Mouse (Mus musculus) neural tube, embryonic 14.5 days (tissue): ENCODE measurements around the gene Cnep1r1. TPM values are rescaled to one million over a fixed set of nuclear protein-coding genes. Genes with fewer than 3 reads are reported as not detected.
A peak's percentile ranks its signal among the peaks of the same experiment; 100 is the strongest.

Experiments used
- ATAC-seq: fragments of 200-750 bp; cut with Nextera tagmentation; 2 replicates; pipeline ENCODE4 v1.8.0; 2017; ENCODE audit warnings: low read depth, mild to moderate bottlenecking, moderate TSS enrichment, moderate library complexity
- H3K27ac ChIP-seq: fragments of 300-500 bp; sonication (generic); 2 replicates; pipeline ENCODE4 v1.5.1; 2014; ENCODE audit warnings: low read depth, mild to moderate bottlenecking, control low read depth, low read length, moderate library complexity, mixed read lengths
- H3K27me3 ChIP-seq: fragments of 300-500 bp; sonication (generic); 2 replicates; pipeline ENCODE4 v1.6.1; 2014; ENCODE audit warnings: low read length; ENCODE audit not compliant: control insufficient read depth, insufficient read depth
- H3K36me3 ChIP-seq: fragments of 300-500 bp; sonication (generic); 2 replicates; pipeline ENCODE4 v1.6.1; 2014; ENCODE audit warnings: low read length, mixed read lengths; ENCODE audit not compliant: control insufficient read depth, insufficient read depth
- H3K4me1 ChIP-seq: fragments of 300-500 bp; sonication (generic); 2 replicates; pipeline ENCODE4 v1.6.1; 2014; ENCODE audit warnings: low read length; ENCODE audit not compliant: control insufficient read depth, insufficient read depth
- H3K4me2 ChIP-seq: fragments of 300-500 bp; sonication (generic); 2 replicates; pipeline ENCODE4 v1.6.1; 2014; ENCODE audit warnings: mild to moderate bottlenecking, low read depth, low read length, control low read depth
- H3K4me3 ChIP-seq: fragments of 300-500 bp; sonication (generic); 2 replicates; pipeline ENCODE4 v1.5.1; 2014; ENCODE audit warnings: low read depth, low read length, control low read depth, mixed read lengths
- H3K9ac ChIP-seq: fragments of 300-500 bp; sonication (generic); replicated peaks from 2 replicates; pipeline ENCODE4 v1.6.1; 2014; ENCODE audit warnings: low read depth, mild to moderate bottlenecking, control low read depth, low read length, mixed read lengths
- H3K9me3 ChIP-seq: fragments of 300-500 bp; sonication (generic); 2 replicates; pipeline ENCODE4 v1.6.1; 2016; ENCODE audit warnings: low read length; ENCODE audit not compliant: control insufficient read depth
- WGBS: fragments of 180-500 bp; shearing (Covaris S2); extraction: QIAGEN DNeasy Blood & Tissue Kit; methylation state at CpG from one replicate; pipeline ENCODE4 v1.1.7; 2014; 5-methylcytosine and 5-hydroxymethylcytosine counted together
- polyA plus RNA-seq: library from polyadenylated mRNA; unstranded; fragments of >200 nt; fragmentation: Nextera tagmentation; extraction: Ambion mirVana; gene quantifications from 2 replicates; pipeline ENCODE4 v1.2.1, GENCODE M21; 2014

Cnep1r1 gene
- polyA plus RNA-seq = 25.3 and 27.3 TPM in 2 replicates

GRCm38 (mm10) chr8:88118456-88119036, at the start of gene Cnep1r1:
Cnep1r1 (plus strand) TSS chr8:88118769.
- peak; percentile 99 for ATAC-seq
- Histone ChIP-seq H3K4me2 (peak within 1 kb of the TSS; percentile 69), H3K36me3 (peaks cover 7% of the 10 kb centered on the region; the same call in 1 of the 2 replicates), H3K4me3 (peak within 1 kb of the TSS; percentile 72), H3K9ac (peak within 1 kb of the TSS; percentile 68), H3K4me1 (peaks cover 5% of the 10 kb centered on the region; the same call in 1 of the 2 replicates), H3K9me3 (no peaks in the 10 kb centered on the region), H3K27ac (peak within 1 kb of the TSS; percentile 62; the same call in 1 of the 2 replicates), H3K27me3 (no peaks in the 10 kb centered on the region)
- WGBS = under 1% methylated on average over 49 of the region's 49 CpGs

DNA sequence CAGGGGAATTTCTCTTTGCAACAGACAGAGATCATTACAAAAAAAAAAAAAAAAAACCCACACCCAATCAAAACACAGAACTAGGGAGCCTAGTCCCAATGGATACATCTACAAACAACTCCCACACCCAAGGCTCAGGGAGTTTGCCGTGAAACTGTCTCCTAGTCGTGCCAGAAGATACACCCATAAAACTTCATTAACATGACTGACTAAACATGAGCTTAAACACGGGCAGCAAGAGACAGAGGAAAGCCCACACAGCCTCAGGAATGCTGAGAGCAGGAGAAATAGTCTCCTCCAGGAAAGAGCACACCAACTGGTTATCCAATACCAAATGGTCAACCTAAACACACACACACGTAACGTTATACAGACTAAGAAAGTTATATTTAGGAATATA, 36.4 kb upstream of the Cnep1r1 start:
- 75% methylated on average over 5 of the region's 5 CpGs for WGBS
- H3K4me2 ChIP-seq = no peak overlapping the region
- H3K27ac ChIP-seq = no peak overlapping the region

DNA sequence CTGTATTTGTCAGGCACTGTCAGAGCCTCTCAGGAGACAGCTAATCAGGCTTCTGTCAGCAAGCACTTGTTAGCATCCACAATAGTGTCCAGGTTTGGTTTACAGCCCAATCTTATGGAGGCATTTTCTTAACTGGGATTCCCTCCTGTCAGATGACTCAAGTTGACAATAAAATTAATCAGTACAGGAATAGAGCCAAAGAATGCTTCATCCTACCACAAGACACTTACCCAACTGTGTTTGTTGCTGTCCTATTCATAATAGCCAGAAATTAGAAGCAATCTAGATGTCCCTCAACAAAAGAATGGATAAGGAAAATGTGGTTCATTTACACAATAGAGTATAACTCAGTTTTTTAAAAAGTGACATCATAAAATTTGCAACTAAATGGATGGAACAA, 30.6 kb upstream of the Cnep1r1 start:
- H3K9me3 ChIP-seq = no peaks in the 10 kb centered on the region
- H3K36me3 ChIP-seq = no peaks in the 10 kb centered on the region
- no peaks in the 10 kb centered on the region for H3K27me3 ChIP-seq
- H3K4me3 ChIP-seq = no peak overlapping the region
- H3K27ac ChIP-seq = no peak overlapping the region
- no peak for ATAC-seq
- no peaks in the 10 kb centered on the region for H3K4me1 ChIP-seq
- no peak overlapping the region for H3K9ac ChIP-seq
- H3K4me2 ChIP-seq = no peak overlapping the region

More for the DNA sequence above, 36.4 kb upstream of the Cnep1r1 start:
- no peak overlapping the region for H3K9ac ChIP-seq
- H3K27me3 ChIP-seq = no peaks in the 10 kb centered on the region
- H3K36me3 ChIP-seq = no peaks in the 10 kb centered on the region
- H3K4me1 ChIP-seq = no peaks in the 10 kb centered on the region
- no peak for ATAC-seq
- no peaks in the 10 kb centered on the region for H3K9me3 ChIP-seq
- no peak overlapping the region for H3K4me3 ChIP-seq

GRCm38 (mm10) chr8:88091661-88092060, 26.9 kb upstream of the Cnep1r1 start:
- H3K9me3 ChIP-seq = no peaks in the 10 kb centered on the region
- H3K4me3 ChIP-seq = no peak overlapping the region
- no peaks in the 10 kb centered on the region for H3K27me3 ChIP-seq
- 94% methylated on average over 2 of the region's 2 CpGs for WGBS
- no peaks in the 10 kb centered on the region for H3K36me3 ChIP-seq
- no peak overlapping the region for H3K4me2 ChIP-seq
- no peaks in the 10 kb centered on the region for H3K4me1 ChIP-seq
- ATAC-seq = no peak
- no peak overlapping the region for H3K9ac ChIP-seq
- no peak overlapping the region for H3K27ac ChIP-seq

DNA sequence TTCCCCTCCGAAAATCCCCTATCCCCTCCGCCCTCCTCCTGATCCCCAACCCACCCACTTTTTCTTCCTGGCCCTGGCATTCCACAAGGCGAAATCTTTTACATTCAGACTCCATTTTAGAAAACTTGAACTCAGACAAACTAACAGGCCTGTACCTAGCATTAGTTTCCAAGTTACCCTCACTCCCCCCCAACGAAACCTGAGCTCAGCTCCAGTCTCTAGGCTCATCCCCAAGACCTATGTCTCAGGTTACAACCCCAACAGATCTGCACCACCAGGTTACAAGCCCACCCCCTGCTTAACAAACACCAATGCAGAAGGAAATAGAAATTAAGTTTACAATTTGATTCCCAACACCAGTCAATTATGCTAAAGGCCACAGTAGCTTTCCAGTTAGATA, 25.2 kb upstream of the Cnep1r1 start:
- H3K36me3 ChIP-seq = no peaks in the 10 kb centered on the region
- H3K4me1 ChIP-seq = no peaks in the 10 kb centered on the region
- 74% methylated on average over 4 of the region's 4 CpGs for WGBS
- H3K27me3 ChIP-seq = no peaks in the 10 kb centered on the region
- H3K9me3 ChIP-seq = no peaks in the 10 kb centered on the region
- H3K9ac ChIP-seq = no peak overlapping the region
- H3K4me2 ChIP-seq = no peak overlapping the region
- no peak overlapping the region for H3K27ac ChIP-seq
- ATAC-seq = no peak
- H3K4me3 ChIP-seq = no peak overlapping the region

DNA sequence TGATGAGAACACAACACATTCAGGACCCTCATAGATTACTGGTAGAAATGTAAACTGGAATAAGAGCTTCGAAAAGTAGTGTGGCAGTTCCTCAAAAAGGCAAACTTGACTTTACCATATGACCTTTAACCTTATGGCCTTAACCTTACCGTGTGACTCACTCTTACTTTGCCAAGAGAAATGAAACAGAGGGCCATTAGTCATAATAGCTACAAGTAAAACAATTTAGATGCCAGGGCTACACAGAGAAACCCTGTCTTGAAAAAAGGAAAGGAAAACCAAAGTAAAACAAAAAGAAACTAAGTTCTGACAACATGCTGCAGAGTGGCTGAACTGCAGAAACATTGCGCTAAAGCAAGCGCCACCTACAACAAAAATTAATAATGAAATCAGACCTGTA, 19.7 kb upstream of the Cnep1r1 start:
- Histone ChIP-seq H3K9ac (no peak overlapping the region), H3K27me3 (no peaks in the 10 kb centered on the region), H3K36me3 (no peaks in the 10 kb centered on the region), H3K27ac (no peak overlapping the region), H3K4me2 (no peak overlapping the region), H3K9me3 (no peaks in the 10 kb centered on the region), H3K4me1 (no peaks in the 10 kb centered on the region), H3K4me3 (no peak overlapping the region)
- WGBS = 88% methylated on average over 4 of the region's 4 CpGs
- ATAC-seq = no peak

DNA sequence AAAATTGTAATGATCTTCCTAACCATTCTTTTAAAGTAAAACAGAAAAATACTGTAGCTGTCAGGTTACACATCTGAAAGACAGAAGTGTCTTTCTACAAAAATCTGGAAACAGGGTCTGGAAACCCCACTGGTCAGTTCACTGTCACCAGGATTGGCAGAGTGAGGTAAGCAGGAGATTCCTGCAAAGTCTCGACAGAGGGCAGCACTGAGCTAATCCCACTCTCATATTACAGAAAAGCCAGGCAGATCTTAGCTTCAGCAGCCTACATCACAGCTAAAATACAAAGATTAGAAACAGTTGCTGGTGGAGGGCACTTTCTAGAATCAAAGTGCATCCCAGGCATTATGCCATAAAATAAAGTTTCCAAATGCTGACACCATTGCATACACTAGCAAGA, 19.0 kb upstream of the Cnep1r1 start:
- no peak for ATAC-seq
- 0% methylated on average over 1 of the region's 1 CpGs for WGBS
- H3K27ac ChIP-seq = no peak overlapping the region
- no peaks in the 10 kb centered on the region for H3K4me1 ChIP-seq
- H3K36me3 ChIP-seq = no peaks in the 10 kb centered on the region
- H3K27me3 ChIP-seq = no peaks in the 10 kb centered on the region
- no peak overlapping the region for H3K4me2 ChIP-seq
- no peak overlapping the region for H3K9ac ChIP-seq
- H3K4me3 ChIP-seq = no peak overlapping the region
- H3K9me3 ChIP-seq = no peaks in the 10 kb centered on the region

GRCm38 (mm10) chr8:88109241-88109640, 9.3 kb upstream of the Cnep1r1 start:
- H3K9ac ChIP-seq = no peak overlapping the region
- 90% methylated on average over 4 of the region's 4 CpGs for WGBS
- H3K27ac ChIP-seq = no peak overlapping the region
- H3K36me3 ChIP-seq = no peaks in the 10 kb centered on the region
- ATAC-seq = no peak
- H3K4me2 ChIP-seq = no peak overlapping the region
- H3K4me3 ChIP-seq = no peak overlapping the region
- H3K4me1 ChIP-seq = no peaks in the 10 kb centered on the region
- H3K27me3 ChIP-seq = no peaks in the 10 kb centered on the region
- no peaks in the 10 kb centered on the region for H3K9me3 ChIP-seq

- H3K9ac ChIP-seq = peak overlapping the region; percentile 68
- peaks cover 5% of the 10 kb centered on the region; the same call in 1 of the 2 replicates for H3K4me1 ChIP-seq
- no peaks in the 10 kb centered on the region for H3K9me3 ChIP-seq
- no peaks in the 10 kb centered on the region for H3K27me3 ChIP-seq
- peak overlapping the region; percentile 72 for H3K4me3 ChIP-seq
- WGBS = under 1% methylated on average over 11 of the region's 11 CpGs
- peaks cover 7% of the 10 kb centered on the region; the same call in 1 of the 2 replicates for H3K36me3 ChIP-seq
- H3K27ac ChIP-seq = no peak overlapping the region
- H3K4me2 ChIP-seq = peak overlapping the region; percentile 69
- ATAC-seq = no peak
Measured at GRCm38 (mm10) chr8:88119076-88119475, 507 bp downstream of the Cnep1r1 start.
